Mouse (Mus musculus) hindbrain, embryonic 12.5 days (tissue): Measurements from ENCODE around the gene Prkci. TPM values are rescaled to one million over a fixed set of nuclear protein-coding genes. Genes with fewer than 3 reads are reported as not detected.

Experiments used
- ATAC-seq: fragments of 200-750 bp; cut with Nextera tagmentation; 2 replicates; pipeline ENCODE4 v1.8.0; 2017; ENCODE audit warnings: moderate TSS enrichment; ENCODE audit not compliant: low FRiP score
- H3K27ac ChIP-seq: fragments of 300-500 bp; sonication (generic); 2 replicates; pipeline ENCODE4 v1.5.1; 2016; ENCODE audit warnings: mild to moderate bottlenecking
- H3K27me3 ChIP-seq: fragments of 300-500 bp; sonication (generic); 2 replicates; pipeline ENCODE4 v1.6.1; 2016; ENCODE audit warnings: mild to moderate bottlenecking
- H3K36me3 ChIP-seq: fragments of 300-500 bp; sonication (generic); 2 replicates; pipeline ENCODE4 v1.6.1; 2016; ENCODE audit warnings: mild to moderate bottlenecking
- H3K4me1 ChIP-seq: fragments of 300-500 bp; sonication (generic); 2 replicates; pipeline ENCODE4 v1.6.1; 2016
- H3K4me2 ChIP-seq: fragments of 300-500 bp; sonication (generic); replicated peaks from 2 replicates; pipeline ENCODE4 v1.6.1; 2016; ENCODE audit warnings: mild to moderate bottlenecking
- H3K4me3 ChIP-seq: fragments of 300-500 bp; sonication (generic); 2 replicates; pipeline ENCODE4 v1.5.1; 2016; ENCODE audit warnings: mild to moderate bottlenecking
- H3K9ac ChIP-seq: fragments of 300-500 bp; sonication (generic); 2 replicates; pipeline ENCODE4 v1.6.1; 2016; ENCODE audit warnings: mild to moderate bottlenecking, moderate library complexity
- H3K9me3 ChIP-seq: fragments of 300-500 bp; sonication (generic); replicated peaks from 2 replicates; pipeline ENCODE4 v1.6.1; 2016; ENCODE audit warnings: mild to moderate bottlenecking
- WGBS: fragments of 180-500 bp; shearing (Covaris S2); methylation state at CpG from one replicate; pipeline ENCODE4 v1.1.7; 2016; 5-methylcytosine and 5-hydroxymethylcytosine counted together
- polyA plus RNA-seq: library from polyadenylated mRNA; unstranded; fragments of >200 nt; fragmentation: Nextera tagmentation; extraction: Ambion mirVana; gene quantifications from 2 replicates; pipeline ENCODE4 v1.2.1, GENCODE M21; 2016

The Prkci gene
- polyA plus RNA-seq, 1 experiment from 2014 or later, result 38.6 TPM

- no peak overlapping the region for H3K4me3 ChIP-seq
- 42% methylated on average over 9 of the region's 9 CpGs for WGBS
- ATAC-seq, result no peak
- H3K27me3 ChIP-seq, result no peaks in the 10 kb centered on the region
- H3K9me3 ChIP-seq, result no peaks in the 10 kb centered on the region
- no peak overlapping the region for H3K4me2 ChIP-seq
- H3K27ac ChIP-seq, result no peak overlapping the region
- H3K4me1 ChIP-seq, result no peaks in the 10 kb centered on the region
- no peaks in the 10 kb centered on the region for H3K36me3 ChIP-seq
- no peak overlapping the region for H3K9ac ChIP-seq
Observed at GRCm38 (mm10) chr3:30975102-30975754, 20.3 kb upstream of the Prkci start.

DNA sequence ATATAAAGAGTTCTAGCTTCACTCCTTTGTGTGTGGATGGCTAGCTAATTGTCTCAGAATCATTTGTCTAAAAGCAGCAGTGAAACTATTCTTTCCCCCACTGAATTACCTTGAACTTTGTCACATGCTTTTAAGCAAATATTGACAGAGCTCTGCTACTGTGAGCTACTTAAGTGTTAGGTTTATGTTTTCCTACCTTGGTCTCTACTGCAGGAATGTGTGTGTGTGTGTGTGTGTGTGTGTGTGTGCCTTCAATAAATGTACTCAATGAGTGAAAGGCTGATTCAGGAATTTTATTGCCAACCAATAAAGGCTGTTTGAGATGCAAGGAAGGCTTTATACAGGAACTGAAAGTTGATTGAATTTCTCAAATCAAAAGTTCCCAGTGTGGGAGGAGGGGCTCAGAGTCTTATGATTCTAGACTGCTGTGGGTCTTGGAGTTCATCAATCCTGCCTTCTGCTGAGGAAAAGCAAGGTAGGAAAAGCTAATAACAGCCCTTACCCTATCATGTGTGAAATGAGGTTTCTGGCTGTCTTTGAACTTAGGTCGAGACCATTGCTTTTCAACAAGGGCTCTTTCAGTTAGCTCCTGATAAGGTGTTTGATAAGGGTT, 18.4 kb upstream of the Prkci start:
- Histone ChIP-seq H3K9me3 (no peaks in the 10 kb centered on the region), H3K27me3 (no peaks in the 10 kb centered on the region), H3K4me3 (no peak overlapping the region), H3K36me3 (no peaks in the 10 kb centered on the region), H3K4me2 (no peak overlapping the region), H3K4me1 (no peaks in the 10 kb centered on the region), H3K27ac (no peak overlapping the region), H3K9ac (no peak overlapping the region)
- 67% methylated on average over 1 of the region's 1 CpGs for WGBS
- ATAC-seq, result no peak

- no peak for ATAC-seq
- H3K27ac ChIP-seq, result no peak overlapping the region
- H3K4me1 ChIP-seq, result no peaks in the 10 kb centered on the region
- no peaks in the 10 kb centered on the region for H3K36me3 ChIP-seq
- H3K4me3 ChIP-seq, result no peak overlapping the region
- H3K9me3 ChIP-seq, result no peaks in the 10 kb centered on the region
- WGBS, result 76% methylated on average over 5 of the region's 5 CpGs
- H3K9ac ChIP-seq, result no peak overlapping the region
- no peak overlapping the region for H3K4me2 ChIP-seq
- no peaks in the 10 kb centered on the region for H3K27me3 ChIP-seq
Observed at GRCm38 (mm10) chr3:30981616-30982380, 13.7 kb upstream of the Prkci start.

DNA sequence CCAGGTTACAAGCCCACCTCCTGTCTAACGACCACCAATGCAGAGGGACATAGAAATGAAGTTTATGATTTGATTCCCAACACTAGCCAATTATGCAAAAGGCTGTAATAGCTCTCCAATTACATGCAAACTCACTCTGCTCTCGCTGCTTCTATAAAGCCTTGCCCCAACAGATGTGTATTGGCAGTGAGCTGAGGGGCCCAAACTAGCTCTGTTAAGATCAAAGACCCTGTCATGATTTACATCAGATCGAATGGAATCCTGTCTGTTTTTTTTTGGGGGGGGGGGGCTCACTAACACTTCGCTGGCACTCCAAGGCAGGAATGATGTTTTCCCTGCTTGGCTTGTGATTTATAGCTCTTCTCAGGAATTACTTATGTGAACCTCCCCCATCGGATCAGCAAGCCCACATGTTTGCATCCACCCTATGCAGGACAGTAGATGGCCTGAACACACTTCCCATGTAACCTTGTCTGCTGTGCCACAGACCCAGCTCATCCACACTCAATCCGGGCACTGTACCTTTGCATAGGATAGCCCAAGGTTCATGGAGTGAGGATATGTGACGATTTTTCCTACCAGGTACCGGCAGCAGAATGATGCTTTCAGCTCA, 12.5 kb upstream of the Prkci start:
- no peak overlapping the region for H3K4me3 ChIP-seq
- no peak overlapping the region for H3K9ac ChIP-seq
- ATAC-seq, result no peak
- H3K4me2 ChIP-seq, result no peak overlapping the region
- H3K4me1 ChIP-seq, result no peaks in the 10 kb centered on the region
- H3K36me3 ChIP-seq, result no peaks in the 10 kb centered on the region
- no peaks in the 10 kb centered on the region for H3K27me3 ChIP-seq
- 70% methylated on average over 8 of the region's 8 CpGs for WGBS
- H3K9me3 ChIP-seq, result no peaks in the 10 kb centered on the region
- H3K27ac ChIP-seq, result no peak overlapping the region

DNA sequence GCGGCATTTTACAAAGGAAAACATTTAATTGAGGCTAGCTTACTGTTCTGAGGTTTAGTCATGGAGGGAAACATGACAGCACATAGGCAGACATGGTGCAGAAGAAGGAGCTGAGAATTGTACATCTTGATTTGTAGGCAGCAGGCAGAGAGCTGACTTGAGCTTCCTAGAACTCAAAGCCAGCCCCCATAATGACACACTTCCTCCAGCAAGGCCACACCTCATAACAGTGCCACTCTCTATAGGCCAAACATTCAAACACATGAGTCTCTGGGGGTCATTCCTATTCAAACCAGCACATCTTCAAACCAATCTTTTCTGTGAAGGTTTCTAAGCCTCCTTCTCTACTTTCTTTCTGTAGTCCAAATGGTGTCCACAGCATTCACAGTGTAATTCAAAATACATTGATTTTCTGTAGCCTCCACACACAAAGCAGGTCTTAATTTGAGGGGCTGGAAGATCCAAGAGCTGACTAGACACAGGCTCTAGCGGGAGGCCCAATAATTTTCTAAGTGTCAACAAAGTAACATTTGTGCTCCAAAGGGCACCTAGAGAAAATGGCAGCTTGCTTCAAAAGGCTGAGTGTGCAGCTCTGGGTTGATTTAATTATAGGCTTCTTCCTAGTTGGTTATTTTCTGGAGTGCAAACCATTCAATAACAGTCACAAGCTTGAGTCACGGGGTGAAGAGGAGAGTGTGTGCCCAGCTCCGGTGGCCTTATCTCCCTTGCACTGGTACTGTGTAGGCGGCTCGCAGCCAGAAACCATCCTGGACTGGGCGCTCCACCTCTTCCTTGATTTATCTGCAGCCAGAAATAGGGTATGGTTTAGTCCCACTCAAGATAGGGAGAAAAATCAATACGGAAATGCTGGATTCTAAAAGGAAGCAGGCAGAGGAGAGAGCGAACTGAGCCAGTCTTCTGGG, 7.9 kb upstream of the Prkci start:
- no peak overlapping the region for H3K4me3 ChIP-seq
- no peaks in the 10 kb centered on the region for H3K4me1 ChIP-seq
- 90% methylated on average over 9 of the region's 9 CpGs for WGBS
- H3K4me2 ChIP-seq, result no peak overlapping the region
- ATAC-seq, result no peak
- no peak overlapping the region for H3K9ac ChIP-seq
- no peak overlapping the region for H3K27ac ChIP-seq
- H3K9me3 ChIP-seq, result no peaks in the 10 kb centered on the region
- no peaks in the 10 kb centered on the region for H3K27me3 ChIP-seq
- no peaks in the 10 kb centered on the region for H3K36me3 ChIP-seq

GRCm38 (mm10) chr3:30992161-30992560, 3.4 kb upstream of the Prkci start:
- H3K4me1 ChIP-seq, result peaks cover 12% of the 10 kb centered on the region
- WGBS, result 77% methylated on average over 7 of the region's 7 CpGs
- no peaks in the 10 kb centered on the region for H3K36me3 ChIP-seq
- H3K27ac ChIP-seq, result no peak overlapping the region
- no peak for ATAC-seq
- H3K9me3 ChIP-seq, result no peaks in the 10 kb centered on the region
- no peak overlapping the region for H3K9ac ChIP-seq
- no peak overlapping the region for H3K4me2 ChIP-seq
- no peak overlapping the region for H3K4me3 ChIP-seq
- no peaks in the 10 kb centered on the region for H3K27me3 ChIP-seq

DNA sequence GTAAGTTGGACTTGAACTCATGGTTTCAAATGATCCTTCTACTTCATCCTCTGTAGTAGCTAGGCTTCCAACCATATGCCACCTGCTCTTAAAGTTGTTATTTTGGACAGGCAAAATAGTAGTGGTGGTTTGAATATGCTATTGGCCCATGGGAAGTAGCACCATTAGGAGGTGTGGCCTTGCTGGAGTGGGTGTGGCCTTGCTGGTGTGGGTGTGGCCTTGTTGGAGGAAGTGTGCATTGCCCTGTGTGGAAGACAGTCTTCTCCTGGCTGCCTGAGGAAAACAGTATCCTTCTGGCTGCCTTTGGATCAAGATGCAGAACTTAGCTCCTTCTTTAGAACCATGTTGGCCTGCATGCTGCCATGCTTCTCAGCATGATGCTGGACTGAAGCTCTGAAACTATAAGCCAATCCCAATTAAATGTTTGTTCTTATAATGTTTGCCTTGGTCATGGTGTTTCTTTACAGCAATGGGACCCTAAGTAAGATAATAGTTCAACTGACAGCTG, 2.4 kb upstream of the Prkci start:
- no peaks in the 10 kb centered on the region for H3K27me3 ChIP-seq
- no peaks in the 10 kb centered on the region for H3K36me3 ChIP-seq
- H3K4me1 ChIP-seq, result peaks cover 17% of the 10 kb centered on the region

DNA sequence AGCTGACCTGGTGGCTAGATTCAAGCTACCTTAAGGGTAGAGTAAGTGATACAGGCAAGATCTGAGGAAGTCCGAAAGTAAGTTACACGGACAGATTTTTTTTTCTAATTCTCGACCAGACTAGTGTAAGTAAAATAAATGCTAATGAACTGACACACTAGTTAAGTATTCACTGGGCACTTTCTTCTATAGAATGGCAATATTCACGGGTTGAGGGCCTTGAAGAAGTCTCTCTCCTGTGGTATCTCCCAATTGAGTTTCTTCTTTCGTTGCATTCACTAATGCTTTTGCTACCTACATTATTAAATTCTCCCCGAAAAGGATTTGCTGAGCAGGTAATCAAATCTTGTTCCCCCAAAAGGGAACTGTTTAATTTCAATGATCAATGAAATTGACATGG, 688 bp upstream of the Prkci start:
- Histone ChIP-seq H3K9me3 (no peaks in the 10 kb centered on the region), H3K4me1 (peaks cover 23% of the 10 kb centered on the region), H3K27me3 (no peaks in the 10 kb centered on the region), H3K4me2 (peak overlapping the region; percentile 80), H3K9ac (no peak overlapping the region), H3K27ac (no peak overlapping the region), H3K4me3 (peak overlapping the region; percentile 80), H3K36me3 (no peaks in the 10 kb centered on the region)
- ATAC-seq, result no peak
- WGBS, result 27% methylated on average over 6 of the region's 6 CpGs

More for the DNA sequence above, 2.4 kb upstream of the Prkci start:
- no peak overlapping the region for H3K4me3 ChIP-seq
- no peak overlapping the region for H3K27ac ChIP-seq
- no peak overlapping the region for H3K9ac ChIP-seq
- ATAC-seq, result no peak
- H3K9me3 ChIP-seq, result no peaks in the 10 kb centered on the region
- no peak overlapping the region for H3K4me2 ChIP-seq

GRCm38 (mm10) chr3:30995899-30996687, 546 bp downstream of the Prkci start:
- ATAC-seq, result peak; percentile 85
- H3K4me2 ChIP-seq, result peak overlapping the region; percentile 80
- peaks cover 28% of the 10 kb centered on the region for H3K4me1 ChIP-seq
- no peaks in the 10 kb centered on the region for H3K27me3 ChIP-seq
- H3K36me3 ChIP-seq, result no peaks in the 10 kb centered on the region
- H3K27ac ChIP-seq, result peak overlapping the region; percentile 85
- no peaks in the 10 kb centered on the region for H3K9me3 ChIP-seq
- peak overlapping the region; percentile 80 for H3K4me3 ChIP-seq
- peak overlapping the region; percentile 82 for H3K9ac ChIP-seq
- WGBS, result 1% methylated on average over 49 of the region's 49 CpGs

- H3K27ac ChIP-seq, result no peak overlapping the region
- peak overlapping the region; percentile 82 for H3K9ac ChIP-seq
- H3K4me1 ChIP-seq, result peaks cover 28% of the 10 kb centered on the region
- no peaks in the 10 kb centered on the region for H3K9me3 ChIP-seq
- H3K4me3 ChIP-seq, result peak overlapping the region; percentile 80
- ATAC-seq, result no peak
- H3K27me3 ChIP-seq, result no peaks in the 10 kb centered on the region
- H3K4me2 ChIP-seq, result peak overlapping the region; percentile 80
- WGBS, result 2% methylated on average over 4 of the region's 4 CpGs
- no peaks in the 10 kb centered on the region for H3K36me3 ChIP-seq
Observed at GRCm38 (mm10) chr3:30996688-30997014, 1.1 kb downstream of the Prkci start.

DNA sequence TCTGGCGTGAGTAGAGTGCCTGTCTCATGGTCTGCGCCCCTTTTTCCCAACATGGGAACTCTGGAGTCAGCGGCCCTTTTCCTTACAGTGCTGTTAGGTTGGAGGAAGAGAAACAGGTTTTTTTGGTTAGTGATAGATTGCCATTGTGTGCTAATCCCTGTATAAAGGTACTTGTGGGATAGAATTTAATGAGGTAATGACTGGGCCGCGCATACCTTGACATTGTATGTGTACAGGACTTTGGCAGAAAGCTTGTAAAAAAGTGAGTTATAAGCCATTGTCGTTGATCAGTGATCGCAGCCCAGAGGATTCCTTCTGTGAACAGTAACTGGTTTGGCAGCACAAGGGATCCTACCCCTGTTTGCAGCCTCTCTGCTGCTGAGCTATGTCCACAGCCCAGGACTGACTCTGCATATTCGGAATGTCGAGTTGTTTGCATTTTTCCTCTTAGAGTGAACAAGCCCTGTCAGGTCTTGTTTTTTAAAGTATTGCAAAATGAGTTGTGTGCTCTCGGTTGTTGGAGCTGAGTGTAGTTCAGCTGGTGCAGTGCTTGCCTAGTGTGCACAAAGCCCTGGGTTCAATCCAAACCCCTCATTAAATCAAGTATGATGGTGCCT, 4.0 kb downstream of the Prkci start:
- no peak overlapping the region for H3K4me2 ChIP-seq
- no peaks in the 10 kb centered on the region for H3K36me3 ChIP-seq
- no peaks in the 10 kb centered on the region for H3K27me3 ChIP-seq
- H3K9me3 ChIP-seq, result no peaks in the 10 kb centered on the region
- H3K4me1 ChIP-seq, result peaks cover 28% of the 10 kb centered on the region
- H3K4me3 ChIP-seq, result no peak overlapping the region
- H3K27ac ChIP-seq, result no peak overlapping the region
- whole genome bisulfite sequencing, result 64% methylated on average over 10 of the region's 10 CpGs
- no peak overlapping the region for H3K9ac ChIP-seq
- ATAC-seq, result no peak
